Mouse (Mus musculus): ENCODE results near the gene Slc12a6.

The Slc12a6 gene

DNA sequence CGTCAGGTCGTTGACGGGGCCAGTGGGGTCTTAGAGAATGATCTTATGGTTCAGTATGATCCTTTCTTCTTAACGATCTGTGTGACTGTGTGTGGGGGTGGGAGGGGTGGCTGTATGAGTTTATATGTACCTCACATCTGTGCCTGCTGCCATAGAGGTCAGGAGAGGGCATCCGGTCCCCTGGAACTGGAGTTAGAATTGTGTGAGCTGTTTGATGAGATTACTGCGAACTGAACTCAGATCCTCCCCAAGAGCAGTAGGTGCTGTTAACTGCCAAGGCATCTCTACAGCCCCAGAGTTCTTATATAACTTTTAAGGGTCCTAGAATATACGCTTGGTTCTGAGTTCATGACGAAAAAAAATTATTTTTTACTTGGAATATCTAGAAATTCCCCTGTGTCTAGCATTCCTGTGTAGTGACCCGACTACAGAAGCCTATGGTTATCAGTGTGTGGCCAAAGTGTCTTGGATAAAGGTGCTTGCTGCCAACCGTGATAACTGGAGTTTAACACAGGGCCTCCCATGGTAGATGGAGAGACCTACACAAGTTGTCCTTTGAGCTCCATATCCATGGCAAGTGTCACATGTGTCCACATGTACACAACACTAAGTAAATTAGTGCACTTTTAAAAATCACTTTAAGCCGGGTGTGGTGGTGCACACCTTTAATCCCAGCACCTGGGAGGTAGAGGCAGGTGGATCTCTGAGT lies 62.6 kb downstream of the Slc12a6 start:
- DNase-seq (ENCODE audit: low read depth, low spot score), result no peak

DNA sequence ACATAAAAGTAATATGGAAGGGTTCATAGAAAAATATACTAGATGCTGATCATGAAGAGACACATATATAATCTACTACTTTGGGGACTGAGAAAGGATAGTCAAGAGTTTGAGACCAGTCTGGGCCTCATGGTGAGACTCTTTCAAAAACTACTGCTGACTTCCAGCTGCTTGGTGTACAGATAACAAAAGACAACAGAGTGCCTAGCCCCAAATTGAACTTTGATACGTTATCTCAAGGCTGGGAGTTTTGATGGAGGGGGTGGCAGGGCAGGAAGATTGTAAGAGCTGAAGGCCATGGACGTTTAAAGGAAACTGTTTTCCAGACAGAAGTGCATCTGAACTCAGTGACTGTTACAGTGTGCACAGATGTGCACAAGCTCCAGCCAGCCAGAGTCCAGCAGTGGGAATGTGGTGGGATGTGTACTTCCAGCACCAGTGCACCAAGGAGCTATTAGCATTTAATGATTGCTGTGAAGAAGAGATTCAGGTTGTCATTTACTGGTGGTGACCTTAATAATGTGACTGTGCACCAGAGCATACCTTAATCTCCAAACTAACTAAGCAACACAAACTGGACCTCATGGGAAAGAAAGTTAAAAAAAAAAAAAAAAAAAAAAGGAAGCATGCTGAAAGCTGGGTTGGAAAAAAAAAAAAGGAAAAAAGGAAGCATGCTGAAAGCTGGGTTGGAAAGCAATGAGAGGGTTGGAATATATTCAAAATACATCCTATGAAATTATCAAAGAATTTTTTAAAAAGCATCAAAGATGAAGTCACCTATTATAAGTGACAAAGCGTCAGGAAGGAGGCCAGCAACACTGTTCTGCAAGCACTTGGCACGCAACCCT lies 66.7 kb downstream of the Slc12a6 start:
- DNase-seq (ENCODE audit: low read depth, low spot score), result no peak

DNA sequence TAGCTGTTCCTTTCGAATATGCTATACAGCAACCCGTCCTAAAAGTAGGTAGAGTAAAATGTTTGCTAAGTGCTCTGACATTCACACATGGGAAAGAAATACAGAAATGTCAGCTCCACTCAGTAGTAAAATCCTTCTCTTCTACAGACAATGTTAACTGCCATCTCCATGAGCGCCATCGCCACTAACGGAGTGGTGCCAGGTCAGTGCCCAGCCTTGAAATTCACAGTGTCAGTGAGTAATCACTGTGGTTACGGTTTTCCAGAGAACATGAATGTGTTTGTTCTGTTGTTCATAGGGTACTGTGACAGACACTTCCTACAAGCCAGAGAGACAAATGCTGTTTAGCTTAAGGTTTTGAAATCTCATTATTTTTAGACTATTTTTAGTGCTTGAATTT lies 71.6 kb downstream of the Slc12a6 start:
- DNase-seq (ENCODE audit: low read depth, low spot score), result peak; percentile 20

GRCm38 (mm10) chr2:112339736-112340135 lies 74.1 kb downstream of the Slc12a6 start:
- peak; percentile 29 for DNase-seq (ENCODE audit: low read depth, low spot score)

GRCm38 (mm10) chr2:112341117-112341516 lies 75.5 kb downstream of the Slc12a6 start:
- DNase-seq (ENCODE audit: low read depth, low spot score), result no peak

GRCm38 (mm10) chr2:112348246-112348645 lies 82.6 kb downstream of the Slc12a6 start:
- DNase-seq (ENCODE audit: low read depth, low spot score), result no peak

DNA sequence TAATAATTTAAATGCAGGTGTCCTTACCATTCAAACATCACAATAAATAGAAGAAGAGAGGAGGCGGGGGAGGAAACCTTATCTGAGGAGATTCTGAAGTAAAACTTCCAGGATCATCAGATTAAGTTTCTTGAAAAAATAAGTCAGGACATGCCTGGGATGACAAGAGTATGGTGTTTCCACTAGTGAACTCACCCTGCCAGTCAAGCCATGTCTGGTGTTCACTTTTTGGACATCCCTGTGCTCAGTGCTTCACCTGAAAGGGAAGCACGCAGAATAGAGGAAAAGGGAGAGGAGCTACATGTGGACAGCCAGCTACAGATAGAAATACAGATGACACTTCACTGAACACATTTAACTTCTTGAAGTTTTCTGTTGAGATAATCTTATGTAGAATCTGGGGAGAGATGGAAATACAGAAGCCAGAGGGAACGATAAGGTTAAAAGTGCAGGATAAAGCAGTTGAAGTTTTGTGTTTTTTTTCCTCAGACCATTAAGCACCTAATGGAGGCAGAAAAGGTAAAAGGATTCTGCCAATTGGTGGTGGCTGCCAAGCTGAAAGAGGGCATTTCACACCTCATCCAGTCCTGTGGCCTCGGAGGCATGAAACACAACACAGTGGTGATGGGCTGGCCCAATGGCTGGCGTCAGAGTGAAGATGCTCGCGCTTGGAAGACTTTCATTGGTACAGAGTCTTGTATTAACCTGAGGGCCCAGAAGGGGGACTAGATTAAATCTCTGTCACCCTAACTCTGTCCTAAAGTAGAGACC lies 88.2 kb downstream of the Slc12a6 start:
- no peak for DNase-seq (ENCODE audit: low read depth, low spot score)

GRCm38 (mm10) chr2:112359611-112360010 lies 94.0 kb downstream of the Slc12a6 start:
- peak; percentile 86 for DNase-seq (ENCODE audit: low read depth, low spot score)

- DNase-seq (ENCODE audit: low read depth, low spot score), result no peak
These were observed 94.6 kb downstream of the Slc12a6 start for GRCm38 (mm10) chr2:112360012-112360780.

- no peak for DNase-seq (ENCODE audit: low read depth, low spot score)
These were observed 95.2 kb downstream of the Slc12a6 start for GRCm38 (mm10) chr2:112360781-112361169.

GRCm38 (mm10) chr2:112367222-112367621 lies 101.6 kb downstream of the Slc12a6 start:
- DNase-seq (ENCODE audit: low read depth, low spot score), result no peak

DNA sequence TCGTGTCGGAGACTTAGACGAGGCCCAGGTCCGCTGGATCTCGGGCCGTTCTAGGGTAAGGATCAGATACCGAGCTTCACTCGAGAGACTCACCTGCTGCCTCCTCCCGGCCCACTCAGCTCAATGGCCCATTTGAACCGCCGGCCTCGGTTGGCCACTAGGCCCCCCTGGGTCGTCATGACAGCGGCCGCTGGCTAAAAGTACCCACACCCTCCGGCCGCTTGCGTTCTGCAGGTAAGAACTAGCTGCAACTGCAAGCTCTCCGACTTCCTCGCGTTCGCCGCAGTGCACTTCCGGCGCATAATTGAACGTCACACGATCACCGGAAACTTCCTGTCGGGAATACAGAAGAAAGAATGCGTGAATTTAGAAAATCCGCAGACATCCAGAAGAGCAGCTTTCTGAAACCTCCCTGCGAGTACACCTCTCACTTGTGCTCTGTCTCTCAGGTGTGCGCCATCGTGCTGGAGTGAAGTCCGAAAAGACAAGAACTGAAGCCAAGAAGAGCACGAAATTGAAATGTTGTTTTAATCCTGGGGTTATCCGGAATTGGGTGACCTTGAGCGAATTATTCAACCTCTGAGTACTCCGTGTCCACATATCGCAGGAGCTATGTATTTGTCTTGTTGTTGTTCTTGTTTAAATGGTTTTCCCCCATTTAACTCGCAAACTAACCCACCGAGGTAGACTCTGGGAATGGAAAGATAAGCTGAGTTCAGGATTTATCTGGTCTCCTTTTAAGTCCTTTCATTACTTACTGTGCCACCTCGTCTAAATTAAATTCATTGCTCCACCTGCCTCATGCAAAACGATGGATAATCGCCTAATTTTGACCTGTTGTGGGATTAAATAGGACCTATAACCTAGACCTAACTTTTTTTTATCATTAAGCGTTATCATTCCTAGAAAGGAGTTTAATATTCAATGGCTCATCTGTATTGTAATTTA lies 102.4 kb downstream of the Slc12a6 start, which contains the start of gene Emc4:
TSS of gene Emc4 (minus strand) at position 302 of the 948 bp plus-strand sequence.
- DNase-seq (ENCODE audit: low read depth, low spot score), result peak; percentile 94

- DNase-seq (ENCODE audit: low read depth, low spot score), result peak; percentile 87
These were observed 104.3 kb downstream of the Slc12a6 start for GRCm38 (mm10) chr2:112369941-112370340.

DNA sequence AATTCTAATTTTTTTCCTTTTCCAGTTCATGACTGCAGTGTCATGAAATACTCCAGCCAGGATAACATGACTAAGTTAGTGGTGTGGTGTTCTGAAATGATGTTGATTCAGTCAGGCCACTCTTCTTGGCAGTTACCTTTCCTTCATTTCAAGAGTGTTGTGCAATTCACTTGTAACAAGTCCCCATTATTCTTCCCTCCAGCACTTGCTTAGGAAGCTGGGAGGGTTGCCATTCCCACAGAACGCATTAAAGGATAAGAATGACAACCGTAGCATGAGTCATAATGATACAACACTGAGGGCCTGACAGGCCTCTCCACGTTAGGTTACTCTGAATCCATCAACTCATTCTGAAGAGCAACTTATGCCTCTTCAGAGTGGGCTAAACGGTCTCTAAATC lies 107.5 kb downstream of the Slc12a6 start:
- DNase-seq (ENCODE audit: low read depth, low spot score), result peak; percentile 99

GRCm38 (mm10) chr2:112374610-112375009 lies 109.0 kb downstream of the Slc12a6 start:
- no peak for DNase-seq (ENCODE audit: low read depth, low spot score)

DNA sequence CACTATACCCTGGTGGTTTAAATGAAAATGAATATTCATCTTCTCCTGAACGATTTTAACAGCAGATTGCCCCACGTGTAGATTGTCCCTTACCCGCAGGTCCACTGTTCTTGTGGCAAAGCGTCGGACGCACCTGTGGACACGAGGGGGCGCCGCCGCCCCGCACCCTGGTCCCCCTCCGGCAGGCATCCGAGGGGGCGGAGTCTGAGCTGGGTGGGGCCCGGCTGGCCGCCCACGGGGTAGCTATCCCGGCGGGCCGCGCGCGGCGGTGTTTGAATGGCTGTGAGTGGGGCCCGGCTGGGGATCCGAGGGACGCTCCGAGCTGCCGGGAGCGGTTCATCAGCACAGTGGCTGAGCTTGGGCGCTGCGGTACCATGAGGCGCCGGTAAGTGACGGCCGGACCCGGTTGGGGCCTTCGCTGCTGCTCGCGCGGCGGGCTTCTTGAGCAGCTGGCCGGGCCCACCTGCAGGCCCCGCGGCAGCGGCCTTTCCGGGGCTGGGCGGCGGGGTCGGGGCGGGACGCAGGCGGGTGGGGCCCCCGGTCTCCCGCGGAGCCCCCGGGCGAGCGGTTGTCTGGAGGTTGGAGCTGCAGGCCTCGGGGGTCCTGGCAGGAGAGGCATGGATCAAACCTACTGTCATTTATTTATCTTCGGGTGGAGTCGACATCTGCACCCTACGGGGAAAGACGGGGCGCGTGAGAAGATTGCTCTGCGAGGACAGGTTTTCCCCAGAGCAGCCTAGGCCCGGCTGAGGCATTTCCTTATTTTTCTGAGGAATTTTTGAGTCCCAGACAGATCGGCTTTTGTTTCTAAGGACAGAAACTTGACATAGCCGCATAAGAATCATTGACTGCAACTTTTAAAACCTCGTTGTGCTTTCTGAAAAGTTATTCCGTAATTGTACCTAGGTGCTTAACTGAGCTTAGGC lies 113.6 kb downstream of the Slc12a6 start, which contains the start of gene Katnbl1:
TSS of gene Katnbl1 (plus strand) at position 239 of the 926 bp plus-strand sequence.
- DNase-seq (ENCODE audit: low read depth, low spot score), result peak; percentile 93

DNA sequence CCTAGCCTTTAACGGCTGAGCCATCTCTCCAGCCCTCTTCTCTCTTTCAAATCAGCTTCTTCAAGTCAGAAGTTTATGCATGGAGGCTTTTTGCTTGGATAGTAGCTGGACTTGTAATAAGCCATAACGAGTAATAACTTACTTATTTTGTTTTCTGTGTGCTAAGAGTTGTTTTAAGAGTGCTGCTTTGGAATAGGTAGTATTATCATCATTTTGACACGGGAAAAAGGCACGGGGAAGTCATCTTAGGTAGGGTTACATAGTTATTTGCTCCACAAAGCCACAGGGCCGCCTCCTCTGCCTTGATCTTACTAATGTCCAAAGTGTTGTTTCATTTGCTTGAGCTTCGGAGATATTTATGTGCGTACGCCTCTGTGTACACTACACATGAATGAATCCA lies 114.5 kb downstream of the Slc12a6 start:
- peak; percentile 36 for DNase-seq (ENCODE audit: low read depth, low spot score)

- no peak for DNase-seq (ENCODE audit: low read depth, low spot score)
These were observed 115.6 kb downstream of the Slc12a6 start for GRCm38 (mm10) chr2:112381219-112381618.

- no peak for DNase-seq (ENCODE audit: low read depth, low spot score)
These were observed 125.2 kb downstream of the Slc12a6 start for GRCm38 (mm10) chr2:112390843-112391242.
